Mouse (Mus musculus): ENCODE results near the gene Wfdc17. TPM values are rescaled to one million over a fixed set of nuclear protein-coding genes. Genes with fewer than 3 reads are reported as not detected.

The Wfdc17 gene
- total RNA-seq, 2 experiments from 2014 or later = 1.2 to 1.9 TPM

DNA sequence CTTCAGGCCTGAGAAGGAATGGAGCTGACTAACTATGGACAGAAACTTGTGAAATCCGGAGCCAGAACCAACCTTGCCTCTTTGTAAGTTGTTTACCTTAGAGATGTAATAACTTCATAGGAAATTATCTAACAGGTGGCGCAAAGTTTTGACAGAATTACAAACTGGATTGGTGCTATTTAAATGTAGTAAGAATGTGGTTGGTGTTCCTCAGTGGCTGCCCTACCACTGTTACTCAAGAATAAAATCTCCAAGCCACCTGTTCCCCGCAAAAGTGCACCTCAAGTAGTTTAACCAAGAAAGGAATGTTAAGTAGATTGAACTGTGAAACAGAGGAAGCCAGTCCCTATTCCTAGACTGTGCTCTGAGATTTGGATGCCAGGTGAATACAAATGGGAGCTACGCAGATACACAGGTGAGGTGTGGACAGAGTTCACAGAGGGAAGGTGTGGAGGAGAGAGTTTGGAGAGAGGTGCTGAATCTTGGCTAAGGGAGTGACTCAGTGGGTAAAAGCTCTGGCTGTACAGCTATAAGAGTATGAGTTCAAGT is 36.7 kb downstream of the Wfdc17 start:
- no peak for DNase-seq

GRCm38 (mm10) chr11:83741841-83742240 is 38.0 kb downstream of the Wfdc17 start:
- DNase-seq = no peak

GRCm38 (mm10) chr11:83742731-83743355 is 39.1 kb downstream of the Wfdc17 start:
- DNase-seq = no peak

- DNase-seq = no peak
These were observed 39.7 kb downstream of the Wfdc17 start for GRCm38 (mm10) chr11:83743525-83743924.

DNA sequence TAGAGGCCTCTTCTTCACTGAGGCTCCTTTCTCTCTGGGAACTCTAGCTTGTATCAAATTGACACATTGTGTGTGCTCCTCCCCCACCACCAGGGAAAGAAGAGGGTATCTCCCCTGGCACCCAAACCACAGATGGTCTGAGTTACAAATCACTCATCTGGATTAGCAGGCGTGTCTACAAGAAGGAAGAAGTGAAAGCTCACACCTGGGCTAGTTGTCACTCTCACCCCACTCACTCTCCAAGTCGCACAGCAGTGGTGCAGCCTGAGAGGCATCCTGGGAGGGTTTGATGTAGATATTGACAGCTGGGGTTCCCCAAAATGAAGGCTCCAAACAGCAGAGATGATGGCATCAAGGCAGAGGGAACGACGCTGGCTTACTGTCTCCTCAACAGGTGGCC is 42.4 kb downstream of the Wfdc17 start:
- no peak for DNase-seq

DNA sequence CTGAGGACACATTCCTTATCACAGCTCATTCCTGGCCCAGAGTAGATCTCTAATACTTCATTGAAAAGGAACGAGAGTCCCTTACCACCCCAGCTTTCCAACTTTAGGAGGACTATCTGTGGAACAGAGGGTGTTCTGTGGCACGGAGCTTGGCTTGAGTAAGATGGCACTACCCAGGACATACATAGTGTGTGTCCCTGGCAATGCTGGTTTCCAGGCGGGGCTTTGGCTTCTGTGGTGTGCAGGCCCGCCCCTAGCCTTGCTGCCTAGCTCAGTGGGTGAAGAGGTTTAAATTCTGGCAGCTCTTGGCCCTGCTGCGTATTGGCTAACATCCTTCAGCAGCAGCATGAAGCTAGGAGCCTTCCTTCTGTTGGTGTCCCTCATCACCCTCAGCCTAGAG is 42.9 kb downstream of the Wfdc17 start, which contains the start of gene Wfdc21:
Gene Wfdc21 (plus strand): TSS at position 260 of the 400 bp plus-strand sequence.
- DNase-seq = no peak

- no peak for DNase-seq
These were observed 43.8 kb downstream of the Wfdc17 start for GRCm38 (mm10) chr11:83747376-83748265.

- peak; percentile 83 for DNase-seq
These were observed 49.9 kb downstream of the Wfdc17 start, which contains the start of gene Heatr6 for GRCm38 (mm10) chr11:83753581-83754181. Gene Heatr6, plus strand, starts transcription at chr11:83753696.

DNA sequence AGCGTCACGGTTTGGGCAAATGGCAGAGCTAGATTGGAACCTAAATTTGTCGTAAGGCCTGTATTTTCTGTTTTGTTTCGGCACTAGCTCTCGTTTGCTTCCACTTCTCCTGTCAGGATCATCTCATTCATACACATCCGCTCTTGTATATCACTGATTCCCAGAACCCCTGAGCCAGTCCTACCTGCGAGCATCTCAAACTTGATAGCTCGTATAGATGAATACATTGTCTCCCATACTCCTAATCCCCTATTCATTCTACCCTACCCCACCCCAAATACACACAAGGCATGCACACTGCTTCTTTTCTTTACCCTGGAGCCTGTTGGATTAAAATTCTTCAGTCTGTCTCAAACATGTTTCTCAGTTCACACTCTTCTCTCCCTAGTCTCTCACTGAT is 50.4 kb downstream of the Wfdc17 start:
- DNase-seq = no peak

Other genes starting within 250 kb of the Wfdc17 start
- 1 to 10 TPM; 2.5 to 4.5 TPM for gene Mmp28, start 240.9 kb upstream of the Wfdc17 start, total RNA-seq (2021)
- gene Taf15, start 230.9 kb upstream of the Wfdc17 start, total RNA-seq (2021) = 10 to 100 TPM; 20.2 to 24.3 TPM
- not detected for gene Heatr9, start 181.8 kb upstream of the Wfdc17 start, total RNA-seq (2021)
- not detected for gene Ccl5, start 173.5 kb upstream of the Wfdc17 start, total RNA-seq (2021)
- 1 to 10 TPM; 4.0 to 5.0 TPM for gene Ccl9, start 125.4 kb upstream of the Wfdc17 start, total RNA-seq (2021)
- 1 to 10 TPM; 4.7 to 8.4 TPM for gene Ccl6, start 110.9 kb upstream of the Wfdc17 start, total RNA-seq (2021)
- gene Rpl9-ps1, start 58.4 kb upstream of the Wfdc17 start, total RNA-seq (2021) = not detected
- gene Ccl3, start 54.6 kb upstream of the Wfdc17 start, total RNA-seq (2021) = not detected
- gene Ccl4, start 41.4 kb upstream of the Wfdc17 start, total RNA-seq (2021) = not detected
- not detected for gene Wfdc18, start 5.0 kb downstream of the Wfdc17 start, total RNA-seq (2021)
- gene Wfdc21, start 42.9 kb downstream of the Wfdc17 start, total RNA-seq (2021) = 1 to 10 TPM in 1 of 2 experiments, not detected in 1; 3.4 TPM
- gene Heatr6, start 49.7 kb downstream of the Wfdc17 start, total RNA-seq (2021) = 1 to 10 TPM; 6.4 to 7.4 TPM
- gene Hnf1b, start 146.1 kb downstream of the Wfdc17 start, total RNA-seq (2021) = not detected
- gene Ddx52, start 238.1 kb downstream of the Wfdc17 start, total RNA-seq (2021) = 1 to 10 TPM; 8.6 to 8.7 TPM